Mouse (Mus musculus): ENCODE measurements around the gene Cldn15. TPM values are rescaled to one million over a fixed set of nuclear protein-coding genes. Genes with fewer than 3 reads are reported as not detected.

The Cldn15 gene
- total and polyA plus RNA-seq, 3 experiments, result 7.3 to 13.3 (median 8.7) TPM

DNA sequence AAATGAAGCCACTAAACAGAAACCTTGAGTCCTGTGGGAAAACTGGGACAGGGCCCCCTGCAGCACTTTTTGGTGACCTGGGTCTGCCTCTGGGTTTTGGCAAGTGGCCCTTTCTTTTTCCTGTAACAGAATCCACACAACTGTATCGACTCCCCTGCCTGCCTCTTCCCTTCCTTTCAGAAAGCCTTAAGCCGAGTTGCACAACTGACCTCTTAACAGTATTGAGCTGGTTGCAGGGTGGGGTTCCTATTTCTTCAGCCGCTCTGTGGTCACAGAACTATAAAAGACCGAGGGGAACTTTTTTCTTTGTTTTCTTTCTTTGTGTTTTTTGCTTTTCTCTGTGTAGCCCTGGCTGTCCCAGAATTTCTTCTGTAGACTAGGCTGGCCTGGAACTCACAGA is 11.4 kb downstream of the Cldn15 start:
- intact Hi-C loops (cut with DNase I), result no loop called here
- TF ChIP-seq CTCF (IDR thresholded peaks at IDR 0.05) (no peak), EP300 (IDR thresholded peaks at IDR 0.05; ENCODE audit: insufficient read depth, low read depth, low read length) (no peak), POLR2A (IDR thresholded peaks at IDR 0.05; ENCODE audit: insufficient read depth, low read depth, low read length) (no peak)
- no peaks in the 10 kb centered on the region for H3K4me1 ChIP-seq (ENCODE audit: control insufficient read depth, insufficient read depth, low read length)
- no peak overlapping the region for H3K27ac ChIP-seq
- DNase-seq, result no peak
- H3K79me2 ChIP-seq (replicated peaks; ENCODE audit: control insufficient read depth, insufficient read depth, low read length), result no peaks in the 10 kb centered on the region
- no peak overlapping the region for H3K9ac ChIP-seq (ENCODE audit: low read depth, low read length)
- no peaks in the 10 kb centered on the region for H3K27me3 ChIP-seq (ENCODE audit: control insufficient read depth, insufficient read depth, low read length)
- no peak overlapping the region for H3K4me3 ChIP-seq
- 44% methylated on average over 4 of the region's 4 CpGs for WGBS
- H3K36me3 ChIP-seq (ENCODE audit: control insufficient read depth, insufficient read depth, low read length), result no peaks in the 10 kb centered on the region

- H3K4me1 ChIP-seq (ENCODE audit: control insufficient read depth, insufficient read depth, low read length), result no peaks in the 10 kb centered on the region
- no peak for DNase-seq
- intact Hi-C loops (cut with DNase I), result loop anchor here (10.0 kb wide), 1 partner anchor 805 kb away; the partner anchor contains the start of genes Mepce and Zcwpw1
These were observed 13.3 kb downstream of the Cldn15 start for GRCm38 (mm10) chr5:136979762-136980161.

GRCm38 (mm10) chr5:136980974-136981373 is 14.6 kb downstream of the Cldn15 start:
- no peak overlapping the region for H3K9ac ChIP-seq (ENCODE audit: low read depth, low read length)
- intact Hi-C loops (cut with DNase I), result loop anchor here (10.0 kb wide), 1 partner anchor 804 kb away; the partner anchor contains the start of genes Mepce and Zcwpw1
- H3K4me3 ChIP-seq, result no peak overlapping the region
- H3K4me1 ChIP-seq (ENCODE audit: control insufficient read depth, insufficient read depth, low read length), result no peaks in the 10 kb centered on the region
- no peaks in the 10 kb centered on the region for H3K79me2 ChIP-seq (replicated peaks; ENCODE audit: control insufficient read depth, insufficient read depth, low read length)
- no peak overlapping the region for H3K27ac ChIP-seq
- WGBS, result 86% methylated on average over 8 of the region's 8 CpGs
- no peaks in the 10 kb centered on the region for H3K36me3 ChIP-seq (ENCODE audit: control insufficient read depth, insufficient read depth, low read length)
- TF ChIP-seq CTCF (IDR thresholded peaks at IDR 0.05) (peak; percentile 45), EP300 (IDR thresholded peaks at IDR 0.05; ENCODE audit: insufficient read depth, low read depth, low read length) (no peak), POLR2A (IDR thresholded peaks at IDR 0.05; ENCODE audit: insufficient read depth, low read depth, low read length) (no peak)
- DNase-seq, result no peak
- H3K27me3 ChIP-seq (ENCODE audit: control insufficient read depth, insufficient read depth, low read length), result no peaks in the 10 kb centered on the region

More at GRCm38 (mm10) chr5:136979762-136980161, 13.3 kb downstream of the Cldn15 start:
- H3K9ac ChIP-seq (ENCODE audit: low read depth, low read length), result no peak overlapping the region
- H3K79me2 ChIP-seq (replicated peaks; ENCODE audit: control insufficient read depth, insufficient read depth, low read length), result no peaks in the 10 kb centered on the region
- no peaks in the 10 kb centered on the region for H3K27me3 ChIP-seq (ENCODE audit: control insufficient read depth, insufficient read depth, low read length)
- 84% methylated on average over 2 of the region's 2 CpGs for WGBS
- no peak overlapping the region for H3K27ac ChIP-seq
- TF ChIP-seq CTCF (IDR thresholded peaks at IDR 0.05) (no peak), POLR2A (IDR thresholded peaks at IDR 0.05; ENCODE audit: insufficient read depth, low read depth, low read length) (no peak), EP300 (IDR thresholded peaks at IDR 0.05; ENCODE audit: insufficient read depth, low read depth, low read length) (no peak)
- H3K4me3 ChIP-seq, result no peak overlapping the region
- no peaks in the 10 kb centered on the region for H3K36me3 ChIP-seq (ENCODE audit: control insufficient read depth, insufficient read depth, low read length)

DNA sequence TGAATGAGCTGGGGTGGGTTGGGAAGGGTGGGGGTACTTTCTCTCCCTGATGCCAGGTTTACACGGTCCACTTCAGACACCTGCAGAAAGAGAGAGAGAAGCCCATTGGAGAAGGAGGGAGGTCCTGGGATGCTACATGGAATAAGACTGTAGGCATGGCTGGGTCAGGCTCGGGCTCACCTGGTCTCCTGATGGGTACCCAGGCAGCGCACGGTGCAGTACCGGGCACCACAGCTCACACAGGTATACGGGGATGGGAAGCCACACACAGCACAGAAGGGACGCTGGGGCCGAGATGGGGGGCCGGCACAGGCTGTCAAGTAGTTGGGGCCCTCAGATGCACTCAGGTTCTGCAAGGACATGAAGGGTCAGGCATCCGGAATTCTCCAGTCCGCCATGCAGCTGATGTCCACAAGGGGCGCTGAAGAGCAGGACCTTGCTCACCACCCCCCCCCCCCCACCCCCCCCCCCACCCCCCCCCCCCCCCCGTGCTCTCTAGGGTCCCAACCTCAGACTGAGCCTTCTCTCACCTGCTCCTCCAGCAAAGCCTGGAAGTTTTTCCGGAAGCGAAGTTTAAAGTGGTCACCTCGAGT is 16.0 kb downstream of the Cldn15 start:
- Histone ChIP-seq H3K27me3 (ENCODE audit: control insufficient read depth, insufficient read depth, low read length) (no peaks in the 10 kb centered on the region), H3K27ac (no peak overlapping the region), H3K4me3 (no peak overlapping the region), H3K79me2 (replicated peaks; ENCODE audit: control insufficient read depth, insufficient read depth, low read length) (no peaks in the 10 kb centered on the region), H3K4me1 (ENCODE audit: control insufficient read depth, insufficient read depth, low read length) (no peaks in the 10 kb centered on the region), H3K9ac (ENCODE audit: low read depth, low read length) (no peak overlapping the region), H3K36me3 (ENCODE audit: control insufficient read depth, insufficient read depth, low read length) (no peaks in the 10 kb centered on the region)
- TF ChIP-seq POLR2A (IDR thresholded peaks at IDR 0.05; ENCODE audit: insufficient read depth, low read depth, low read length) (no peak), EP300 (IDR thresholded peaks at IDR 0.05; ENCODE audit: insufficient read depth, low read depth, low read length) (no peak), CTCF (IDR thresholded peaks at IDR 0.05) (peak; percentile 68)
- DNase-seq, result peak; percentile 37 to 68
- intact Hi-C loops (cut with DNase I), result loop anchor here (10.0 kb wide), 1 partner anchor 802 kb away; the partner anchor contains the start of genes Mepce and Zcwpw1
- 48% methylated on average over 13 of the region's 16 CpGs for WGBS

DNA sequence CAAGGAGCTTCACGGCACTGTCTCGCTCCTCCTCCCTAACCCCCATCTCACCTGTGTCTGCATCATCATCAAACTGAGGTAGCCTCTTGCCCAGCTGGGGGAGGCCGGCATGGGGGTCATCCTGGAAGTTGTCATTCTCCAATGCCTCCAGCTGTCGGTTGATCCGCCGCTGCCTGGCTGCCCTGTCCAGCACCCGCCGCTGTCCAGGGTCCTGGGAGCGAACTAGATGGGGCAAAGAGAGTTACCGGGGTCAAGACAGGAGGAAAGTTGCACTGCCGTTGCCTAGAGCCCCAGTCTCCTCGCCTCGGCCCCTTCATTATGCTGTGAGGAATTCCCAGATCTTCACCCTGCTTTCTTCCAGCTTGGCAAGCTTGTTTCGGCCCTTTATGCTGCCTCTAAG is 18.4 kb downstream of the Cldn15 start:
- 51% methylated on average over 14 of the region's 14 CpGs for WGBS
- DNase-seq, result no peak
- no peak overlapping the region for H3K4me3 ChIP-seq
- TF ChIP-seq POLR2A (IDR thresholded peaks at IDR 0.05; ENCODE audit: insufficient read depth, low read depth, low read length), result no peak
- no peak for TF ChIP-seq CTCF (IDR thresholded peaks at IDR 0.05)
- TF ChIP-seq EP300 (IDR thresholded peaks at IDR 0.05; ENCODE audit: insufficient read depth, low read depth, low read length), result no peak
- no peaks in the 10 kb centered on the region for H3K4me1 ChIP-seq (ENCODE audit: control insufficient read depth, insufficient read depth, low read length)
- no peaks in the 10 kb centered on the region for H3K27me3 ChIP-seq (ENCODE audit: control insufficient read depth, insufficient read depth, low read length)
- H3K9ac ChIP-seq (ENCODE audit: low read depth, low read length), result no peak overlapping the region
- intact Hi-C loops (cut with DNase I), result loop anchor here (5.0 to 10.0 kb wide), 2 partner anchors 352 to 800 kb away; partner anchors contain the start of genes Mepce and Zcwpw1
- H3K36me3 ChIP-seq (ENCODE audit: control insufficient read depth, insufficient read depth, low read length), result no peaks in the 10 kb centered on the region
- no peak overlapping the region for H3K27ac ChIP-seq
- no peaks in the 10 kb centered on the region; the same call in 1 of the 2 replicates for H3K79me2 ChIP-seq (replicated peaks; ENCODE audit: control insufficient read depth, insufficient read depth, low read length)

DNA sequence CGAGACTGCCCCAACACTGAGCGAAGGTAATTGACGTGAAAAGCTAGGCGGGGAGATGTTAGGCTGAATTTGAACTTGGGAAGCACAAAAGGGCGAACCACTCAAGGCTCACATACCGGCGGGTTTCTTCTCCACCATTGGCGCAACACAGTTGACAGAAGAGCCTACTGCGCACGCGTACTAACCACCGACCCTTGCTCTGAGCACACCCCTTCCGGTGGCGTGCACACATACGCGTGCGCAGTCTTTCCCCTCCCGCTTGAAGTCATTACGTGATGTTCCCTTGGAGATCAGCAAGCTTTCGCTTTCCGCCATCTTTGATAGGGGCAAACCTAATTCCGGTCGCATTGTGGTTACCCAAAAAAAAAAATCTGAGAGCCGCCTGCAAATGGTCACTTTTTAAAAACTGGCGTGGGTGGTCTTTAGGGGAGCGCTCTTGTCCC is 20.3 kb downstream of the Cldn15 start, which contains the start of gene Plod3:
Gene Plod3, plus strand, starts transcription at position 325 of the 443 bp plus-strand sequence.
- no peaks in the 10 kb centered on the region for H3K36me3 ChIP-seq (ENCODE audit: control insufficient read depth, insufficient read depth, low read length)
- under 1% methylated on average over 26 of the region's 26 CpGs for WGBS
- peak; percentile 93 for TF ChIP-seq POLR2A (IDR thresholded peaks at IDR 0.05; ENCODE audit: insufficient read depth, low read depth, low read length)
- TF ChIP-seq CTCF (IDR thresholded peaks at IDR 0.05), result no peak
- TF ChIP-seq EP300 (IDR thresholded peaks at IDR 0.05; ENCODE audit: insufficient read depth, low read depth, low read length), result peak; percentile 77

More for the DNA sequence above, 20.3 kb downstream of the Cldn15 start, which contains the start of gene Plod3:
- DNase-seq, result peak in 1 of 2 experiments; percentile 97
- Histone ChIP-seq H3K79me2 (replicated peaks; ENCODE audit: control insufficient read depth, insufficient read depth, low read length) (no peaks in the 10 kb centered on the region; the same call in 1 of the 2 replicates), H3K27ac (peak within 1 kb of the TSS; percentile 97), H3K4me3 (peak within 1 kb of the TSS; percentile 69), H3K9ac (ENCODE audit: low read depth, low read length) (peak within 1 kb of the TSS; percentile 71), H3K4me1 (ENCODE audit: control insufficient read depth, insufficient read depth, low read length) (no peaks in the 10 kb centered on the region), H3K27me3 (ENCODE audit: control insufficient read depth, insufficient read depth, low read length) (no peaks in the 10 kb centered on the region)
- intact Hi-C loops (cut with DNase I), result loop anchor here (1.0 to 10.0 kb wide), 3 partner anchors 24 to 798 kb away; partner anchors contain the start of genes Mepce and Zcwpw1

All from heart, adult 2 months (tissue).